Mouse (Mus musculus) embryonic fibroblast, embryonic 13.5 days (primary cell): ENCODE measurements around the gene Rps26.

Experiments used
- CTCF ChIP-seq: IDR thresholded peaks from 2 replicates; pipeline ENCODE4 v1.5.1; 2011; ENCODE audit warnings: mild to moderate bottlenecking, control low read depth, low read length, moderate library complexity, borderline replicate concordance; ENCODE audit not compliant: insufficient read depth
- POLR2A ChIP-seq: IDR thresholded peaks from 2 replicates; pipeline ENCODE4 v1.6.1; 2011; ENCODE audit warnings: low read depth, mild to moderate bottlenecking, control low read depth, low read length, moderate library complexity

- TF ChIP-seq CTCF (no peak), POLR2A (no peak)
Observed at GRCm38 (mm10) chr10:128620241-128620640, 6.3 kb downstream of the Rps26 start.
